Mouse (Mus musculus) forebrain, embryonic 15.5 days (tissue): ENCODE measurements around the gene Ttyh1. TPM values are rescaled to one million over a fixed set of nuclear protein-coding genes. Genes with fewer than 3 reads are reported as not detected.
A peak's percentile ranks its signal among the peaks of the same experiment; 100 is the strongest.
"Not testable (repeated sequence)": the region's sequence is repeated elsewhere in the genome, so short reads cannot be mapped to it uniquely, and the experiment has no call there.

Source experiments
- ATAC-seq: fragments of 200-750 bp; cut with Nextera tagmentation; replicated peaks from 2 replicates; pipeline ENCODE4 v1.8.0; 2017; ENCODE audit warnings: mild to moderate bottlenecking, moderate TSS enrichment, moderate library complexity
- H3K27ac ChIP-seq: fragments of 300-500 bp; sonication (generic); replicated peaks from 2 replicates; pipeline ENCODE4 v1.5.1; 2015; ENCODE audit warnings: mild to moderate bottlenecking, inconsistent platforms
- H3K27me3 ChIP-seq: fragments of 300-500 bp; sonication (generic); 2 replicates; pipeline ENCODE4 v1.6.1; 2015; ENCODE audit warnings: inconsistent platforms
- H3K36me3 ChIP-seq: fragments of 300-500 bp; sonication (generic); 2 replicates; pipeline ENCODE4 v1.6.1; 2015; ENCODE audit warnings: mild to moderate bottlenecking, inconsistent platforms
- H3K4me1 ChIP-seq: fragments of 300-500 bp; sonication (generic); 2 replicates; pipeline ENCODE4 v1.6.1; 2015; ENCODE audit warnings: inconsistent platforms
- H3K4me2 ChIP-seq: fragments of 300-500 bp; sonication (generic); replicated peaks from 2 replicates; pipeline ENCODE4 v1.6.1; 2015; ENCODE audit warnings: mild to moderate bottlenecking, inconsistent platforms
- H3K4me3 ChIP-seq: fragments of 300-500 bp; sonication (generic); 2 replicates; pipeline ENCODE4 v1.5.1; 2015; ENCODE audit warnings: mild to moderate bottlenecking, inconsistent platforms
- H3K9ac ChIP-seq: fragments of 300-500 bp; sonication (generic); replicated peaks from 2 replicates; pipeline ENCODE4 v1.6.1; 2015; ENCODE audit warnings: mild to moderate bottlenecking, inconsistent platforms
- H3K9me3 ChIP-seq: fragments of 300-500 bp; sonication (generic); 2 replicates; pipeline ENCODE4 v1.6.1; 2016; ENCODE audit warnings: inconsistent platforms
- WGBS: fragments of 180-500 bp; shearing (Covaris S2); methylation state at CpG from one replicate; pipeline ENCODE4 v1.1.7; 2015; ENCODE audit warnings: mixed read lengths; 5-methylcytosine and 5-hydroxymethylcytosine counted together
- polyA plus RNA-seq: library from polyadenylated mRNA; unstranded; fragments of >200 nt; fragmentation: Nextera tagmentation; extraction: Ambion mirVana; gene quantifications from 2 replicates; pipeline ENCODE4 v1.2.1, GENCODE M21; 2015

The Ttyh1 gene
- polyA plus RNA-seq, 1 experiment from 2014 or later = 106 TPM

- Histone ChIP-seq H3K36me3 (peaks cover 65% of the 10 kb centered on the region), H3K4me1 (peaks cover 27% of the 10 kb centered on the region), H3K9ac (no peak overlapping the region), H3K9me3 (no peaks in the 10 kb centered on the region), H3K4me2 (no peak overlapping the region), H3K27me3 (peaks cover 9% of the 10 kb centered on the region; the same call in 1 of the 2 replicates), H3K4me3 (no peak overlapping the region), H3K27ac (no peak overlapping the region)
- WGBS = 91% methylated on average over 23 of the region's 23 CpGs
- ATAC-seq = no peak
These were observed 27.3 kb downstream of the Ttyh1 start for GRCm38 (mm10) chr7:4146241-4147180.

GRCm38 (mm10) chr7:4147371-4147770 is 28.2 kb downstream of the Ttyh1 start:
- no peak overlapping the region for H3K27ac ChIP-seq
- no peaks in the 10 kb centered on the region for H3K9me3 ChIP-seq
- ATAC-seq = no peak
- H3K27me3 ChIP-seq = peaks cover 16% of the 10 kb centered on the region; the same call in 1 of the 2 replicates
- no peak overlapping the region for H3K4me3 ChIP-seq
- H3K9ac ChIP-seq = no peak overlapping the region
- peaks cover 28% of the 10 kb centered on the region for H3K4me1 ChIP-seq
- H3K4me2 ChIP-seq = no peak overlapping the region
- 93% methylated on average over 20 of the region's 20 CpGs for WGBS
- H3K36me3 ChIP-seq = peaks cover 56% of the 10 kb centered on the region

GRCm38 (mm10) chr7:4147836-4148235 is 28.6 kb downstream of the Ttyh1 start:
- Histone ChIP-seq H3K27ac (no peak overlapping the region), H3K36me3 (peaks cover 52% of the 10 kb centered on the region), H3K4me1 (peaks cover 28% of the 10 kb centered on the region), H3K9me3 (no peaks in the 10 kb centered on the region), H3K9ac (no peak overlapping the region), H3K4me3 (0 out of 2 replicates have a peak overlapping the region, but pooled peaks have one; percentile 76), H3K27me3 (peaks cover 16% of the 10 kb centered on the region; the same call in 1 of the 2 replicates), H3K4me2 (no peak overlapping the region)
- no peak for ATAC-seq
- WGBS = 88% methylated on average over 4 of the region's 4 CpGs

- ATAC-seq = peak; percentile 20; the same call in 1 of the 2 replicates
- no peaks in the 10 kb centered on the region for H3K9me3 ChIP-seq
- WGBS = 27% methylated on average over 18 of the region's 18 CpGs
- peaks cover 44% of the 10 kb centered on the region for H3K36me3 ChIP-seq
- H3K27me3 ChIP-seq = peaks cover 19% of the 10 kb centered on the region; the same call in 1 of the 2 replicates
- peak overlapping the region; percentile 86 for H3K27ac ChIP-seq
- H3K4me1 ChIP-seq = peaks cover 28% of the 10 kb centered on the region
- peak overlapping the region; percentile 96 for H3K4me2 ChIP-seq
- peak overlapping the region; percentile 76 for H3K4me3 ChIP-seq
- H3K9ac ChIP-seq = peak overlapping the region; percentile 75
These were observed 29.4 kb downstream of the Ttyh1 start for GRCm38 (mm10) chr7:4148341-4149208.

GRCm38 (mm10) chr7:4149209-4150054 is 30.2 kb downstream of the Ttyh1 start:
- H3K4me1 ChIP-seq = peaks cover 28% of the 10 kb centered on the region
- H3K4me3 ChIP-seq = peak overlapping the region; percentile 76
- H3K4me2 ChIP-seq = peak overlapping the region; percentile 96
- peak overlapping the region; percentile 75 for H3K9ac ChIP-seq
- peaks cover 19% of the 10 kb centered on the region; the same call in 1 of the 2 replicates for H3K27me3 ChIP-seq
- WGBS = under 1% methylated on average over 64 of the region's 64 CpGs
- ATAC-seq = peak; percentile 80
- H3K9me3 ChIP-seq = no peaks in the 10 kb centered on the region
- H3K27ac ChIP-seq = peak overlapping the region; percentile 86
- peaks cover 36% of the 10 kb centered on the region for H3K36me3 ChIP-seq

- peak within 1 kb of the TSS; percentile 75 for H3K9ac ChIP-seq
- H3K9me3 ChIP-seq = no peaks in the 10 kb centered on the region
- peak within 1 kb of the TSS; percentile 96 for H3K4me2 ChIP-seq
- WGBS = under 1% methylated on average over 14 of the region's 14 CpGs
- H3K36me3 ChIP-seq = peaks cover 29% of the 10 kb centered on the region
- peak within 1 kb of the TSS; percentile 86 for H3K27ac ChIP-seq
- H3K4me1 ChIP-seq = peaks cover 28% of the 10 kb centered on the region
- peak; percentile 32 for ATAC-seq
- H3K4me3 ChIP-seq = peak within 1 kb of the TSS; percentile 76
- peaks cover 19% of the 10 kb centered on the region; the same call in 1 of the 2 replicates for H3K27me3 ChIP-seq
These were observed 30.9 kb downstream of the Ttyh1 start, which contains the start of gene Leng9 for GRCm38 (mm10) chr7:4150059-4150541. Gene Leng9, minus strand, starts transcription at chr7:4150374.

- H3K27me3 ChIP-seq = peaks cover 19% of the 10 kb centered on the region; the same call in 1 of the 2 replicates
- H3K9ac ChIP-seq = peak overlapping the region; percentile 38
- peak overlapping the region; percentile 96 for H3K4me2 ChIP-seq
- peaks cover 22% of the 10 kb centered on the region for H3K36me3 ChIP-seq
- ATAC-seq = peak; percentile 6
- peak overlapping the region; percentile 76 for H3K4me3 ChIP-seq
- WGBS = 4% methylated on average over 14 of the region's 14 CpGs
- H3K4me1 ChIP-seq = peaks cover 28% of the 10 kb centered on the region
- H3K9me3 ChIP-seq = no peaks in the 10 kb centered on the region
- H3K27ac ChIP-seq = no peak overlapping the region
These were observed 31.6 kb downstream of the Ttyh1 start for GRCm38 (mm10) chr7:4150811-4151221.

- 0 out of 2 replicates have a peak, but pooled peaks have one; percentile 5 for ATAC-seq
- no peaks in the 10 kb centered on the region for H3K9me3 ChIP-seq
- H3K27ac ChIP-seq = no peak overlapping the region
- peaks cover 18% of the 10 kb centered on the region for H3K36me3 ChIP-seq
- 13% methylated on average over 22 of the region's 22 CpGs for WGBS
- peaks cover 19% of the 10 kb centered on the region; the same call in 1 of the 2 replicates for H3K27me3 ChIP-seq
- H3K4me1 ChIP-seq = peaks cover 28% of the 10 kb centered on the region
- no peak overlapping the region; the same call in 1 of the 2 replicates for H3K9ac ChIP-seq
- peak overlapping the region; percentile 76 for H3K4me3 ChIP-seq
- H3K4me2 ChIP-seq = peak overlapping the region; percentile 96
These were observed 32.0 kb downstream of the Ttyh1 start for GRCm38 (mm10) chr7:4151241-4151640.

- ATAC-seq = no peak
- Histone ChIP-seq H3K4me3 (no peak overlapping the region), H3K27ac (no peak overlapping the region), H3K4me2 (no peak overlapping the region), H3K36me3 (no peaks in the 10 kb centered on the region), H3K9ac (no peak overlapping the region), H3K9me3 (no peaks in the 10 kb centered on the region), H3K27me3 (peaks cover 19% of the 10 kb centered on the region; the same call in 1 of the 2 replicates), H3K4me1 (peaks cover 19% of the 10 kb centered on the region)
- 76% methylated on average over 5 of the region's 5 CpGs for WGBS
These were observed 35.1 kb downstream of the Ttyh1 start for GRCm38 (mm10) chr7:4154356-4154755.

GRCm38 (mm10) chr7:4154976-4155375 is 35.8 kb downstream of the Ttyh1 start:
- Histone ChIP-seq H3K4me3 (no peak overlapping the region), H3K9ac (no peak overlapping the region), H3K4me2 (no peak overlapping the region), H3K27ac (no peak overlapping the region), H3K9me3 (no peaks in the 10 kb centered on the region), H3K4me1 (peaks cover 16% of the 10 kb centered on the region), H3K27me3 (peaks cover 19% of the 10 kb centered on the region; the same call in 1 of the 2 replicates), H3K36me3 (no peaks in the 10 kb centered on the region)
- WGBS = 38% methylated on average over 4 of the region's 4 CpGs
- ATAC-seq = no peak

- 95% methylated on average over 4 of the region's 4 CpGs for WGBS
These were observed 42.4 kb downstream of the Ttyh1 start for GRCm38 (mm10) chr7:4161596-4161995.

More at GRCm38 (mm10) chr7:4161596-4161995, 42.4 kb downstream of the Ttyh1 start:
- not testable (repeated sequence) for H3K4me1 ChIP-seq, H3K4me2 ChIP-seq, ATAC-seq, H3K27me3 ChIP-seq, H3K27ac ChIP-seq, H3K4me3 ChIP-seq, H3K36me3 ChIP-seq, H3K9ac ChIP-seq, H3K9me3 ChIP-seq
